Mouse (Mus musculus) limb, embryonic 12.5 days (tissue): ENCODE results near the gene Tepsin. TPM values are rescaled to one million over a fixed set of nuclear protein-coding genes. Genes with fewer than 3 reads are reported as not detected.

Source experiments
- ATAC-seq: fragments of 200-750 bp; cut with Nextera tagmentation; 2 replicates; pipeline ENCODE4 v1.8.0; 2017; ENCODE audit warnings: low read depth, moderate TSS enrichment; ENCODE audit not compliant: insufficient number of reproducible peaks, insufficient read depth, low FRiP score, low TSS enrichment
- H3K27ac ChIP-seq: fragments of 300-500 bp; sonication (generic); 2 replicates; pipeline ENCODE4 v1.5.1; 2016; ENCODE audit warnings: mild to moderate bottlenecking, moderate library complexity
- H3K27me3 ChIP-seq: fragments of 300-500 bp; sonication (generic); 2 replicates; pipeline ENCODE4 v1.6.1; 2016; ENCODE audit warnings: mild to moderate bottlenecking, moderate library complexity
- H3K36me3 ChIP-seq: fragments of 300-500 bp; sonication (generic); 2 replicates; pipeline ENCODE4 v1.6.1; 2016; ENCODE audit warnings: mild to moderate bottlenecking, moderate library complexity
- H3K4me1 ChIP-seq: fragments of 300-500 bp; sonication (generic); replicated peaks from 2 replicates; pipeline ENCODE4 v1.6.1; 2016
- H3K4me2 ChIP-seq: fragments of 300-500 bp; sonication (generic); 2 replicates; pipeline ENCODE4 v1.6.1; 2016; ENCODE audit warnings: mild to moderate bottlenecking, moderate library complexity
- H3K4me3 ChIP-seq: fragments of 300-500 bp; sonication (generic); replicated peaks from 2 replicates; pipeline ENCODE4 v1.5.1; 2016; ENCODE audit warnings: mild to moderate bottlenecking
- H3K9ac ChIP-seq: fragments of 300-500 bp; sonication (generic); replicated peaks from 2 replicates; pipeline ENCODE4 v1.6.1; 2016; ENCODE audit warnings: mild to moderate bottlenecking, moderate library complexity
- H3K9me3 ChIP-seq: fragments of 300-500 bp; sonication (generic); 2 replicates; pipeline ENCODE4 v1.6.1; 2016; ENCODE audit warnings: mild to moderate bottlenecking, moderate library complexity
- WGBS: fragments of 180-500 bp; shearing (Covaris S2); methylation state at CpG from one replicate; pipeline ENCODE4 v1.1.7; 2016; 5-methylcytosine and 5-hydroxymethylcytosine counted together
- polyA plus RNA-seq: library from polyadenylated mRNA; unstranded; fragments of >200 nt; fragmentation: Nextera tagmentation; extraction: Ambion mirVana; gene quantifications from 2 replicates; pipeline ENCODE4 v1.2.1, GENCODE M21; 2016

The Tepsin gene
- 17.0 and 18.3 TPM in 2 replicates for polyA plus RNA-seq

DNA sequence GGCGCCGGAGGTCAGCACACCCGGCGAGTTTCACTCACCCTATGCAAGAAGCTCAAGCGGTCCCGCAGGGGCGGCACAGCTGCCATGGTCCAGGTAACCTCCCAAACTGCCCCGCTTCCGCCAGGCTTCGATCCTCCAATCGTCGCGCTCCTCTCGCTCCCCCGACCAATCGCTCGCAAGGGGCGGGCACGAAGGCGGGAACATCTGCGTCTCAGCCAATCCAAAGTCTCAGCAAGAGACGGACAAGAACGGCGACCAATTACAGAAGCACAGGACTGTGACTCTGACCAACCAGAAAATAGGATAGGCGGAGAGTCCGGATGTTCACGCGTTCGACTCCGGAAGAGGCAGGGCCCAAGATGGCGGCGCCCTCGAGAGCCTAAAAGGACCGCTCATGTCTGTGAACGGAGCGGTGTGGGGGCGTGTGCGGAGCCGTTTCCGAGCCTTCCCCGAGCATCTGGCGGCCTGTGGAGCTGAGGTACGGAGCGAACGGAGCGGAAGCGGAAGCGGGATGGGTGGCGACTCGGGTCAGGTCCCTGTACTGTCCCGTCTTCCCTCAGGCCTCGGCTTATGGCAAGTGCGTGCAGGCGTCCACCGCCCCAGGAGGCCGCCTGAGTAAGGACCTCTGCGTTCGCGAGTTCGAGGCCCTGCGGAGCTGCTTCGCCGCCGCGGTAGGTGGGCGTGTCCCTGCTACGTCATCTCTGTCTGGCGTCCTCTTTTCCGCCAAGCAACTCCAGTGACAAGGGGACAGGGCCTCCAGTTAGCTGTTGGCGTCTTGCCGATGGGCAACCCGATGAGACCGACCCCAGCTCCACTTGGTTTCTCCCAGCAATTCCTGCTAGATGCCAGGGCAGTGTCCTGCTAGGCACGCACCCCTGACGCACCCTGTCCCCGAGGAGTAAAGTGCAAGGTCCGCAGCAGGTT, at the start of gene Tepsin, which contains the start of gene Ndufaf8:
TSS of gene Tepsin (minus strand) at position 144 of the 924 bp plus-strand sequence.
TSS of gene Ndufaf8 (plus strand) at position 341 of the 924 bp plus-strand sequence.
- no peaks in the 10 kb centered on the region for H3K9me3 ChIP-seq
- no peaks in the 10 kb centered on the region for H3K27me3 ChIP-seq
- H3K9ac ChIP-seq, result peak within 1 kb of the TSS; percentile 87
- H3K36me3 ChIP-seq, result peaks cover 44% of the 10 kb centered on the region
- WGBS, result 1% methylated on average over 77 of the region's 77 CpGs
- H3K4me2 ChIP-seq, result peak within 1 kb of the TSS; percentile 94
- peak; percentile 97 for ATAC-seq
- H3K27ac ChIP-seq, result peak within 1 kb of the TSS; percentile 94
- H3K4me1 ChIP-seq, result peaks cover 18% of the 10 kb centered on the region
- peak within 1 kb of the TSS; percentile 83 for H3K4me3 ChIP-seq

GRCm38 (mm10) chr11:120143708-120144497, 45.4 kb upstream of the Tepsin start:
- Histone ChIP-seq H3K27me3 (no peaks in the 10 kb centered on the region), H3K4me2 (no peak overlapping the region), H3K9me3 (no peaks in the 10 kb centered on the region), H3K4me1 (no peaks in the 10 kb centered on the region; the same call in 1 of the 2 replicates), H3K36me3 (peaks cover 36% of the 10 kb centered on the region; the same call in 1 of the 2 replicates), H3K27ac (0 out of 2 replicates have a peak overlapping the region, but pooled peaks have one; percentile 30), H3K4me3 (no peak overlapping the region), H3K9ac (no peak overlapping the region)
- ATAC-seq, result no peak
- WGBS, result 85% methylated on average over 13 of the region's 13 CpGs

DNA sequence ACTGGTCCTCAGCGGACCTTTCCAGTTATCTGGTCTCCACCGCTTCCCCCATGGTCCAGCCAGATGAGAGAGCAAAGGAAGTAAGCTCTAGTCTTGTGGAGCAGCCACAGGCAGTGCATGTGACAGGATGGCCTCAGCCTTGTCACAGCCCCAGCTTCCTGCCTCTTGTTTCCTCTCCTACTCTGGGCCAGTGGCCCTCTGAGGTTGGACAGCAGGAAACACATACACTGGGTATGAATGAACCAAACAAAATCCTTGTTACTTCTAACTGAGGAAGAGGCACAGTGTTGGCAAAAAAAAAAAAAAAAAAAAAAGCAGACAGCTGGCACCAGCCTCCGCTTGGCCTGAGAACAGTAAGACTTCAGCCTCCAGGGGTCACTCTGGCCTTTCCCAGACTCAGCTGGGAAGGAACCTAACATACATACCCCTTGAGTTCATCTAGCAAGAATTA, 44.1 kb upstream of the Tepsin start:
- H3K4me2 ChIP-seq, result no peak overlapping the region
- H3K36me3 ChIP-seq, result peaks cover 46% of the 10 kb centered on the region; the same call in 1 of the 2 replicates
- H3K9me3 ChIP-seq, result no peaks in the 10 kb centered on the region
- H3K27ac ChIP-seq, result 0 out of 2 replicates have a peak overlapping the region, but pooled peaks have one; percentile 5
- ATAC-seq, result no peak
- H3K27me3 ChIP-seq, result no peaks in the 10 kb centered on the region
- no peak overlapping the region for H3K4me3 ChIP-seq
- H3K4me1 ChIP-seq, result peaks cover 8% of the 10 kb centered on the region
- H3K9ac ChIP-seq, result no peak overlapping the region
- WGBS, result 91% methylated on average over 3 of the region's 3 CpGs

GRCm38 (mm10) chr11:120140255-120140654, 41.7 kb upstream of the Tepsin start:
- no peaks in the 10 kb centered on the region for H3K9me3 ChIP-seq
- ATAC-seq, result no peak
- no peak overlapping the region for H3K9ac ChIP-seq
- no peak overlapping the region for H3K4me3 ChIP-seq
- peaks cover 9% of the 10 kb centered on the region for H3K4me1 ChIP-seq
- H3K36me3 ChIP-seq, result peaks cover 45% of the 10 kb centered on the region
- WGBS, result 78% methylated on average over 6 of the region's 6 CpGs
- H3K27me3 ChIP-seq, result no peaks in the 10 kb centered on the region
- no peak overlapping the region for H3K27ac ChIP-seq
- H3K4me2 ChIP-seq, result no peak overlapping the region

DNA sequence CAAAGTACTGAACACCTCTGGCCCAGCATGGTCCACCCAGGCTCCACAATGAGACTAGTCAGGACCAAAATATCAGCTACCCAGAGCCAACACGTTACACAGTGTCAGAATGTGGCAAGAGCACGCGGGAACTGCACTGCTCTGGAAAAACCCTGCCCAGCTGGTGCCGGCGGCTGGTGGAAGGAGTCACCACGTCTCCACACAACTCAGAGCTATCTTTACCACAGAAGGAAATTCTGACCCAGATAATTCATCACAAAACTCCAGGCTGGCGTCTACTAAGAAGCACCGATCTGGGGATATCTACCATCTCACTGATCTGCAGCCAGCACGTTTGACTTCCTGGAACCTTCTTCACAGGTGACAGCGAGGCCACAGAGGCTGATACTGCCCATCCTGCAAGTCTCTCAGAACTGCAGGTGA, 40.8 kb upstream of the Tepsin start:
- H3K9ac ChIP-seq, result no peak overlapping the region
- no peaks in the 10 kb centered on the region for H3K27me3 ChIP-seq
- no peak for ATAC-seq
- H3K4me2 ChIP-seq, result no peak overlapping the region
- no peak overlapping the region for H3K4me3 ChIP-seq
- no peak overlapping the region for H3K27ac ChIP-seq
- WGBS, result 84% methylated on average over 10 of the region's 10 CpGs
- no peaks in the 10 kb centered on the region for H3K9me3 ChIP-seq
- H3K4me1 ChIP-seq, result peaks cover 9% of the 10 kb centered on the region
- H3K36me3 ChIP-seq, result peaks cover 54% of the 10 kb centered on the region

DNA sequence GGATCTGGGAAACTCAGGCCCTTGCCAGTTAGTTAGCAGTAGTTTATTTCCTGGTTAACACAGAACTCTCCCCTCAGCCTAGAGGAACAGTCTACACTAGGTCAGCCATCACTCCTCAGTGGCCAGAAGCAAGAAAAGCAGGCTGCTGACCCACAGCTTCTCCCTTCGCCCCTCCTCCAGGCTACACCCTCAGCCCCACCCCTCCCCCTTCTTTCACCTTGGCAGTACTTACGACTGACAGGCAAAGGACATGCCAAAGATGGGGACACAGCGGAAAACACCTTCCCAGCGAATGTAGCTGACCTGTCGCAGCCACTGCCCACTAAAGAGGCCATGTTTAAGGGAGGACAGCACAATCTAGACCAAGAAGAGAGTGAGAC, 39.1 kb upstream of the Tepsin start:
- Histone ChIP-seq H3K9ac (no peak overlapping the region), H3K36me3 (peaks cover 57% of the 10 kb centered on the region), H3K27me3 (no peaks in the 10 kb centered on the region), H3K4me1 (peaks cover 9% of the 10 kb centered on the region), H3K27ac (no peak overlapping the region), H3K4me3 (no peak overlapping the region), H3K4me2 (no peak overlapping the region), H3K9me3 (no peaks in the 10 kb centered on the region)
- 39% methylated on average over 5 of the region's 5 CpGs for WGBS
- ATAC-seq, result no peak

DNA sequence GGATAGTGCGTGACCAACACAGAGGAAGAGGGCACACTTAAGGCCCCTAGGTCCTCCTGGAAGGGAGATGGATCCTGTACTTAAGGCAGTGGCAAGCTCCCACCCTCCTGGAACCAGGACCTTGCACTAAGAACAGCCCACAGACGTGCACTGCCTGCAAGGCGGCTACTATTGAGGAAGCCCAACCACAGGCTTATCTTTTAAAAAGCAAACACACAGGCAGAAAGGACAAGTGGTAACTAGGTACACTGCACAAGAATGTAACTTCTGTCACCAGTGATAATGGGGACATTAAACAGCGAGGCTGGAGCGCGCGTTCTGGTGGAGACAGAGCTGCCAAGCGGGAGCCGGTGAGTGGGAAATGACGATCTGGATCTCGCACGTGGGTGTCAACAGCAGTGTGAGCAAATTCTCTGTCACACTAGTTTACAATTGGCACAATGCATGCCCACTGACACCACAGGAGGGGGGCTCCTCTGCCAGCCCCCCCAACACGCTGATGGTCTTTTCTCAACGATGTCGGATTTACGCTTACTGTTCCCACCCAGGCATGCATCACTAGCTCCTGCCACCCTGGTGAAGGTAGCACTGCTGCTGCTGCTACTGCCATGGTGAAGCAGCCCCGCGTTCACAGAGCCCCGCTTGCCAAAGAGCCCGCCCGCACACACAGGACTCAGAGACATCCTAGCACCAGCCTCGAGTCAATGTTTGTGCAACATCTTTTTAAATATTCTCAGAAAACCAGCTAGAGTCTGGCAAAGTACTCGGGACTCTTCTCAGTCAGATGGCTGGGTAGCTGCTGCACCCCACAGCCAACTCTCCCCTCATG, 38.5 kb upstream of the Tepsin start:
- H3K9me3 ChIP-seq, result no peaks in the 10 kb centered on the region
- H3K4me3 ChIP-seq, result no peak overlapping the region
- no peak overlapping the region for H3K4me2 ChIP-seq
- H3K4me1 ChIP-seq, result peaks cover 9% of the 10 kb centered on the region
- no peak overlapping the region for H3K27ac ChIP-seq
- WGBS, result 83% methylated on average over 23 of the region's 23 CpGs
- no peak for ATAC-seq
- H3K9ac ChIP-seq, result 0 out of 2 replicates have a peak overlapping the region, but pooled peaks have one; percentile 31
- H3K36me3 ChIP-seq, result peaks cover 63% of the 10 kb centered on the region
- no peaks in the 10 kb centered on the region for H3K27me3 ChIP-seq

GRCm38 (mm10) chr11:120136195-120136594, 37.7 kb upstream of the Tepsin start:
- Histone ChIP-seq H3K9ac (no peak overlapping the region), H3K4me2 (no peak overlapping the region), H3K27me3 (no peaks in the 10 kb centered on the region), H3K27ac (no peak overlapping the region), H3K36me3 (peaks cover 71% of the 10 kb centered on the region), H3K9me3 (no peaks in the 10 kb centered on the region), H3K4me1 (peaks cover 9% of the 10 kb centered on the region), H3K4me3 (no peak overlapping the region)
- 85% methylated on average over 8 of the region's 8 CpGs for WGBS
- no peak for ATAC-seq

- no peak overlapping the region for H3K4me3 ChIP-seq
- H3K4me2 ChIP-seq, result no peak overlapping the region
- WGBS, result 93% methylated on average over 9 of the region's 9 CpGs
- no peak overlapping the region for H3K9ac ChIP-seq
- peaks cover 9% of the 10 kb centered on the region for H3K4me1 ChIP-seq
- H3K9me3 ChIP-seq, result no peaks in the 10 kb centered on the region
- no peak for ATAC-seq
- no peaks in the 10 kb centered on the region for H3K27me3 ChIP-seq
- H3K27ac ChIP-seq, result no peak overlapping the region
- peaks cover 77% of the 10 kb centered on the region for H3K36me3 ChIP-seq
Observed at GRCm38 (mm10) chr11:120134847-120135530, 36.5 kb upstream of the Tepsin start.

DNA sequence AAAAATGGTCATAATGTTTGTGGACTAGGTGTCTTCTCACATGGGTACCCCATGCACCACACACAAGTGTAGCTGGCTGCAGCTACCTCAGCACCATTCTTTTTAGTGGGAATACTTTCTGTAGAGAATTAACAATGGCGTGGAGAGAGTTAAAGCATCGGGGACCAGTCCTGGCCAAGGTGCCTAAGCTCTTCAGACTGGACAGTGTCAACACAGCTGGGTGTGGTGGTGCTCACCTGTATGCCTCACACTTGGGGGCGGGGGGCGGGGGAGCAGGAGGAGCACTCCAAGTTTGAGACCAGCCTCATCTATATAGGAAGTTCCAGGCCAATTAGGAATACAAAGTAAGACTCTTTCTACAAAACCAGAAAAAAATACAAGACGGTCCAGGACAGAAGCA, 35.6 kb upstream of the Tepsin start:
- Histone ChIP-seq H3K4me3 (no peak overlapping the region), H3K27ac (no peak overlapping the region), H3K4me2 (no peak overlapping the region), H3K36me3 (peaks cover 80% of the 10 kb centered on the region), H3K9me3 (no peaks in the 10 kb centered on the region), H3K27me3 (no peaks in the 10 kb centered on the region), H3K4me1 (peaks cover 9% of the 10 kb centered on the region), H3K9ac (no peak overlapping the region)
- ATAC-seq, result no peak
- 95% methylated on average over 5 of the region's 5 CpGs for WGBS
